Mouse (Mus musculus) liver, embryonic 13.5 days (tissue): Measurements from ENCODE around the gene Tmem131l. TPM values are rescaled to one million over a fixed set of nuclear protein-coding genes. Genes with fewer than 3 reads are reported as not detected.

Experiments used
- ATAC-seq: fragments of 200-750 bp; cut with Nextera tagmentation; 2 replicates; pipeline ENCODE4 v1.8.0; 2017; ENCODE audit warnings: low read depth, mild to moderate bottlenecking, moderate number of reproducible peaks, moderate library complexity
- DNase-seq: peaks from one replicate; pipeline ENCODE4 v3.0.0; 2022
- H3K27ac ChIP-seq: fragments of 300-500 bp; sonication (generic); 2 replicates; pipeline ENCODE4 v1.5.1; 2015; ENCODE audit warnings: moderate library complexity, mild to moderate bottlenecking, inconsistent platforms
- H3K27me3 ChIP-seq: fragments of 300-500 bp; sonication (generic); 2 replicates; pipeline ENCODE4 v1.6.1; 2015; ENCODE audit warnings: mild to moderate bottlenecking, inconsistent platforms
- H3K36me3 ChIP-seq: fragments of 300-500 bp; sonication (generic); 2 replicates; pipeline ENCODE4 v1.6.1; 2015; ENCODE audit warnings: mild to moderate bottlenecking, inconsistent platforms
- H3K4me1 ChIP-seq: fragments of 300-500 bp; sonication (generic); replicated peaks from 2 replicates; pipeline ENCODE4 v1.6.1; 2015; ENCODE audit warnings: inconsistent platforms
- H3K4me2 ChIP-seq: fragments of 300-500 bp; sonication (generic); 2 replicates; pipeline ENCODE4 v1.6.1; 2015; ENCODE audit warnings: inconsistent platforms, mild to moderate bottlenecking, moderate library complexity
- H3K4me3 ChIP-seq: fragments of 300-500 bp; sonication (generic); replicated peaks from 2 replicates; pipeline ENCODE4 v1.5.1; 2015; ENCODE audit warnings: mild to moderate bottlenecking, inconsistent platforms
- H3K9ac ChIP-seq: fragments of 300-500 bp; sonication (generic); 2 replicates; pipeline ENCODE4 v1.6.1; 2015; ENCODE audit warnings: mild to moderate bottlenecking, inconsistent platforms
- H3K9me3 ChIP-seq: fragments of 300-500 bp; sonication (generic); replicated peaks from 2 replicates; pipeline ENCODE4 v1.6.1; 2016; ENCODE audit warnings: inconsistent platforms
- WGBS: fragments of 180-500 bp; shearing (Covaris S2); methylation state at CpG from one replicate; pipeline ENCODE4 v1.1.7; 2015; ENCODE audit not compliant: insufficient replicate concordance; 5-methylcytosine and 5-hydroxymethylcytosine counted together
- polyA plus RNA-seq: library from polyadenylated mRNA; unstranded; fragments of >200 nt; fragmentation: Nextera tagmentation; extraction: Ambion mirVana; gene quantifications from 2 replicates; pipeline ENCODE4 v1.2.1, GENCODE M21; 2015

Tmem131l gene
- polyA plus RNA-seq, 1 experiment from 2014 or later: 23.0 TPM

DNA sequence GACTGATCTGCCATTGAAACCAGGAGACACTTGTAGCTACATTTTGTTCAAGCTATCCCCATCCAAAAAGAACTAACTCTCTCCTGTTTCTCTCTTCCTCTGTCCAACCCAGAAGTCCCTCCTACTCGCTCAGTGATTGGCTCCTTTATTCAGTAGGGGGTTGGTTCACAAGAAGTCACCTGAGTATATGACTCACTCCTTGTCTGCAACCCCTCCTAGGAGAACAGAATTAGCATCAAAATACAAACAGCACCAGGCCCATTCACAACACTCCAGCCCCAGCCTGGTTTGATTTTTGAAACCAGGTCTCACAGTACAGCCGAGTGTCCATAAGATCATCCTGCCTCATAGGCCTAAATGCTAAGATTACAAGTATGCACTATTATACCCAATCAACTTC, 96.3 kb downstream of the Tmem131l start:
- no peak for DNase-seq
- H3K4me1 ChIP-seq: peaks cover 13% of the 10 kb centered on the region
- H3K4me3 ChIP-seq: no peak overlapping the region
- H3K27me3 ChIP-seq: no peaks in the 10 kb centered on the region
- H3K27ac ChIP-seq: no peak overlapping the region
- peaks cover 46% of the 10 kb centered on the region for H3K36me3 ChIP-seq
- H3K9ac ChIP-seq: no peak overlapping the region
- ATAC-seq: no peak
- H3K4me2 ChIP-seq: no peak overlapping the region
- no peaks in the 10 kb centered on the region for H3K9me3 ChIP-seq
- WGBS: 83% methylated on average over 2 of the region's 2 CpGs

DNA sequence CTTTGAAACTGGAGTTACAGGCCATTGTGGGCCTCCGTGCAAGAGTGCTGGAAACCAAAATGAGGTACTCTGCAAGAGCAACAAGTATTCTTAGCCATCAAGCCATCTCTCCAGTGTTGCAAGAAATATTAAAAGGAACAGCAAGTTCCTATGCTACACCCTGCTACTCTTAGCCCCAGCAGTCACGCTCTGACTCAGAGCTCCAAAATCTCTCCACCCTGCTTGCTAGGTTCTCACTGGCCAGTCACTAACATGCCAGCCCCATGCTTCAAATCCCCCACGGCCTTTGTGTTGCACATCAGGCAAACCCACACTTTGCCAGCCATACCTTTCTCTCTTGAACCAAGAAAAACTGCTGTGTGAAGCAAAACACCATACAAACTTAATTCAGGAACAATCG, 96.8 kb downstream of the Tmem131l start:
- Histone ChIP-seq H3K9ac (no peak overlapping the region), H3K27me3 (no peaks in the 10 kb centered on the region), H3K4me3 (no peak overlapping the region), H3K27ac (no peak overlapping the region), H3K4me1 (peaks cover 9% of the 10 kb centered on the region), H3K36me3 (peaks cover 51% of the 10 kb centered on the region), H3K4me2 (no peak overlapping the region), H3K9me3 (no peaks in the 10 kb centered on the region)
- WGBS: 81% methylated on average over 4 of the region's 4 CpGs
- DNase-seq: no peak
- ATAC-seq: no peak

DNA sequence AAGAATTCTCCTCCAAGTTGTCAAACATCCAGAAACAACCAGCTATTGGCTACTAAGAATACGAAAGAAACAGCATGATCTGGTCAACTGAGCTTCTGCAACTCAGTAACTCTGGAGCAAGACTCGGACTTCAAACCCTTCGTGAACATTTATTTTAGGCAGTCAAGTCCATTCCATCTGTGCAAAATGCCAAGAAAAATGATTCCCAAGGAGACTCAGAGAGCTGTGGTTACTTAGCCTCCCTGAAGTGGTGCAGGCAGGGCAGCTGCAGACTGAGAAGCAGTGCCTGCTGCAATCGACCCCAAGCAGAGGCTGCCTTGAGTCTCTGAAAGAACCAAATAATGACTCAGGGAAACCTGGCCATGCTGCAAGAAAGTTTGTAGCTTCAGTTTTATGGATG, 98.1 kb downstream of the Tmem131l start:
- Histone ChIP-seq H3K4me2 (no peak overlapping the region), H3K27me3 (no peaks in the 10 kb centered on the region), H3K27ac (no peak overlapping the region), H3K4me3 (no peak overlapping the region), H3K9me3 (no peaks in the 10 kb centered on the region), H3K4me1 (no peaks in the 10 kb centered on the region), H3K36me3 (peaks cover 59% of the 10 kb centered on the region), H3K9ac (no peak overlapping the region)
- 79% methylated on average over 4 of the region's 4 CpGs for WGBS
- ATAC-seq (no peak), DNase-seq (no peak)

DNA sequence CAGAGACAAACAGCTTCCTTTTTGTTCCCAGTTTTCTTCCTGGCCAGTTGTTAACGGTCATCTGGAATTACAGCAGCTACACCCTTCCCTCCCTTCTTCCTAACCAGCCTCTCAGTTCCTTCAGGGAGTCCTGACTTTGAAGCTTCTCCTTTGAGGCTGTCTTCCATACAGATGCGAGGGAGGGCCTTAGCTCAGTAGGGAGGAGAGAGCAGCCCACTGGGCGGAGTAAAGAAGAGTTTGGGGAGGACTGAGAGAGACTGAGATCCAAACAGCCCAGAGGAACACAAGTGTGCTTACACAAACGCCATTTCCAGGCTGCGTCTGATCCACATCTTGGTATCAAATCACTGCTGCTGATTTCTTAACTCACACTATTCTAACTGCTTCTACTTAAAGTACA, 101.1 kb downstream of the Tmem131l start:
- no peak overlapping the region for H3K27ac ChIP-seq
- peaks cover 81% of the 10 kb centered on the region for H3K36me3 ChIP-seq
- no peak overlapping the region for H3K9ac ChIP-seq
- H3K9me3 ChIP-seq: no peaks in the 10 kb centered on the region
- H3K4me1 ChIP-seq: no peaks in the 10 kb centered on the region
- DNase-seq (no peak), ATAC-seq (no peak)
- 71% methylated on average over 5 of the region's 5 CpGs for WGBS
- H3K4me3 ChIP-seq: no peak overlapping the region
- H3K4me2 ChIP-seq: no peak overlapping the region
- no peaks in the 10 kb centered on the region for H3K27me3 ChIP-seq

DNA sequence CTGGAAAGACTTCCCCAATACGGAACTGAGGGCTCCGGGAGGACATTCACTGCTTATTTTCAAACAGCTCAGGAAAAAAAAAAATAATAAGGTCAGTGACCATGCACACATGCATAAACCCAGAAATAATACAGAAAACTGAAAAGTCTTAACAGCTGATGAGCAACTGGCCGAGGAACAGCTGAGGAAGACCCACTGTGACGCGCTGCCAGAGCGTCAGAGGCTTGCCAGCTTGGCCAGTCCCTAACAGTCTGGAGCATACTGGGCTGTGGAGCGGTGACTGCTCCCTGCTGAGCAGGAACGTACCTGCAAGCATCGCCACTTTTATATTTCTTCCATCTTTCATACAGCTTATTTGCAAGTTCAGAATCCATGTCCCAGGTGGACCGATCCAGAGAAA, 105.5 kb downstream of the Tmem131l start:
- H3K9me3 ChIP-seq: no peaks in the 10 kb centered on the region
- ATAC-seq (no peak), DNase-seq (no peak)

DNA sequence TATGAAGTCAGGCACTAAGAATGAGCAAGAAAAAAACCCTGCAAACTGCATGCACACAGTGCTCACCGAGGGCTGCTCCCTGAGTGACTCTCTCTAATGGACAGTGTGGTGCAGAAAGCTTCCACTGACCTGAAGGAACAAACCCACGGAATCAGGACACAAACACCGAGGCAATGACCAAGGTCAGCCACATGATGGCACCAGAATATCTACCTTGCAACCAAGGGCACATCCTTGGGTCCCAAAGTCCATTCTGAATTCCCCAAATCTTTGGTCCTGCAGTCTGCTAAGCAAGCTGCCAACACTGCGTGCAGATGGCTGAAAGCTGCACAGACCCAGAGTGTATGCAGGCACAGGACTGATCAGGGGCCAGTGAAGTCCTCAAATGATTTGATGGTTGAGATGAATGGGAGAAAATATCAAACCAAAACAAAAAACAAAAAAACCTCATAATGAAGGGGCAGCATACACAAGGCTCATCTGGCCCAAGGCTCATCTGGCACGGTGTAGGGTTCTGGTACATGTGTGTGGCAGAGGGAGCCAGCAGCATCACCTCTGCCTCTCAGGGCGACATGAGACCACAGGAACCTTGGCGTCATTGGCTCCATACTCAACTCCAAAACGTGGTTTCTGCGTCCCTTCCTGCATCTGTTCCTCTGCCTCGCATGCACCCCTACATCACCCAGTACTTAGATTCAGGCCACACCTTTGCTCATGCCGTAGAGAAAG, 124.0 kb downstream of the Tmem131l start:
- ATAC-seq (no peak), DNase-seq (no peak)
- no peaks in the 10 kb centered on the region for H3K27me3 ChIP-seq
- H3K27ac ChIP-seq: no peak overlapping the region
- no peak overlapping the region for H3K4me2 ChIP-seq
- no peak overlapping the region for H3K4me3 ChIP-seq
- H3K4me1 ChIP-seq: no peaks in the 10 kb centered on the region
- H3K9me3 ChIP-seq: no peaks in the 10 kb centered on the region
- no peak overlapping the region for H3K9ac ChIP-seq
- 79% methylated on average over 11 of the region's 11 CpGs for WGBS
- peaks cover 79% of the 10 kb centered on the region for H3K36me3 ChIP-seq

More for the DNA sequence above, 105.5 kb downstream of the Tmem131l start:
- 93% methylated on average over 10 of the region's 10 CpGs for WGBS
- Histone ChIP-seq H3K4me3 (no peak overlapping the region), H3K4me2 (no peak overlapping the region), H3K27me3 (no peaks in the 10 kb centered on the region), H3K4me1 (no peaks in the 10 kb centered on the region), H3K27ac (no peak overlapping the region), H3K9ac (no peak overlapping the region), H3K36me3 (peaks cover 89% of the 10 kb centered on the region)

DNA sequence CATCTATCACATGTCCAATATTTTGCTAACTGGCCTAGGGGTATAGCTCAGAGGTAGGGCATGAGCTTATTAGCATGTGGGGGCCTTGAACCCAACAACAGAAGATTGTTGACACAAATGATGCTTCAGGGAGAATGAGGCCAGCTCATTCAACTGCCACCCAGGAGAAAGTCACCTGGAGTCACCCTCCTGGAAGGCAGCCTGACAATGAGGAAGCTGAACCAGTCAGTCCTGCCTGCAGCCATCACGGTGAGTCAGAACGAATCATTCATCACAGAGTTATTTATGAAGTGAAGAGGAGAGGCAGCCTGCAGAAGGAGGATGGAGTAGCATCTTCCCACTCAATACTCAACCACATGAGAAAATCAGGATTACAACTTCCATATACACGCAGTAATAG, 124.9 kb downstream of the Tmem131l start:
- no peaks in the 10 kb centered on the region for H3K9me3 ChIP-seq
- DNase-seq: no peak
- no peak for ATAC-seq
- no peak overlapping the region for H3K27ac ChIP-seq
- H3K4me1 ChIP-seq: no peaks in the 10 kb centered on the region
- no peak overlapping the region for H3K4me2 ChIP-seq
- no peak overlapping the region for H3K9ac ChIP-seq
- no peaks in the 10 kb centered on the region for H3K27me3 ChIP-seq
- H3K4me3 ChIP-seq: no peak overlapping the region
- peaks cover 78% of the 10 kb centered on the region for H3K36me3 ChIP-seq
- 77% methylated on average over 3 of the region's 3 CpGs for WGBS

DNA sequence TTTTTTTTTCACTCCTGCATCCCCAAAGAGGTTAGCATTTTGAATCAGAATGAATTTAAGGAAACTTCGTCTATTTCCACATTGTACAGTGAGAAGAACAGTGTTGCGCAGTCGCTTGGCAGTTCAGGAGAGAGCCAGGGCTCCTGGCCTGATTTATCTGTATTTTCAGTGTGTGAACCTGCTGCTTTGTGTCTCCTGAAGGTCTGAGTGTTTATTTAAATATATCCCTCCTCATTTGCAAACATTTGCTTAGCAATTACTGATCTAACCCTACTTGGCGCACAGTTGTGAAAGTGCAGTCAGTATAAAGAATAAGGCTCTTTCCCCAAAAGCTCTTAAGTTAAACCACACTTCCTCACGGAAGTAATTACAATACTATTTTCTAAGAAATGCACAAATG, 129.3 kb downstream of the Tmem131l start:
- peaks cover 79% of the 10 kb centered on the region for H3K36me3 ChIP-seq
- DNase-seq: no peak
- no peak overlapping the region for H3K27ac ChIP-seq
- ATAC-seq: no peak
- no peaks in the 10 kb centered on the region for H3K27me3 ChIP-seq
- H3K4me1 ChIP-seq: no peaks in the 10 kb centered on the region
- H3K9me3 ChIP-seq: no peaks in the 10 kb centered on the region
- no peak overlapping the region for H3K9ac ChIP-seq
- no peak overlapping the region for H3K4me2 ChIP-seq
- 85% methylated on average over 5 of the region's 5 CpGs for WGBS
- no peak overlapping the region for H3K4me3 ChIP-seq

DNA sequence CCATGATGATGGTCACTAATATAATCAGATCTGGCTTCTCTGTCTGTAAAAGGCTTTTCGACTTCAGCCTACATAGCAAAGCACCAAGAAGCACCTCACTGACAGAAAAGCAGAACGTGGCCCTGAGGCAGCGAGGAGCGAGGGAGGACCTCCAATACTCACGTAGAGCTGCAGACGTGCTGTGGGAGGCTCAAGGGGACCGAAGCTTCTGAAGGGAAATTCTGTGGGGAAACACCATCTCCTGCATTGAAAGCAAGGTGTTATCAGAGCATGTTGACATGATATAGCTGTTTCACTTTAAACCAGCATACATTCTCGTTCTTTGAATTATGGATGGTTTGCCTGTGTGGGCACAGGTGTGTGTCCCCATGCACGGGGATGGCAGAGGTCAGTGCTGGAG, 133.8 kb downstream of the Tmem131l start:
- Histone ChIP-seq H3K4me3 (no peak overlapping the region), H3K4me1 (no peaks in the 10 kb centered on the region), H3K27me3 (no peaks in the 10 kb centered on the region), H3K27ac (no peak overlapping the region), H3K4me2 (no peak overlapping the region), H3K9ac (no peak overlapping the region), H3K36me3 (peaks cover 92% of the 10 kb centered on the region), H3K9me3 (no peaks in the 10 kb centered on the region)
- no peak for DNase-seq
- 81% methylated on average over 9 of the region's 9 CpGs for WGBS
- ATAC-seq: no peak

DNA sequence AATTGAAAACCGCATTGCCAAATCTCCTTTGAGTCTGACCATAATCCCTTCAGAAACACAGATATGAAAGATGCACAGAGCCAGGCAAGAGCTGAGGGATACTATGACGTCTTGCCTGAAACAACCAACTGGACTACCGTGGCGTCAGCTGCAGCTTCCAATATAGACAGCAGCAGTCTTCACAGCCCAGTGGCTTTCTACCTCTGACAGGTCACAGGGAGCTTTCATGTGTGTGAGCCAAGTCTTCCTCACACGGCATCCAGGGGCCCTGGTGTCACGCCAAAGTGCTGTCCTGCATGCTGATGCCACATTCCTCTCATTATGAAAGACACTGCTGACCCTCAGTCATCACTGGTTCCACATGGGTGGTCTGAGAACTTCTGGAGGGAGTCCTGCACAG, 134.8 kb downstream of the Tmem131l start:
- no peak for ATAC-seq
- no peaks in the 10 kb centered on the region for H3K9me3 ChIP-seq
- H3K4me2 ChIP-seq: no peak overlapping the region
- H3K27ac ChIP-seq: no peak overlapping the region
- no peak overlapping the region for H3K9ac ChIP-seq
- WGBS: 85% methylated on average over 6 of the region's 6 CpGs
- DNase-seq: no peak
- no peaks in the 10 kb centered on the region for H3K27me3 ChIP-seq
- H3K36me3 ChIP-seq: peaks cover 93% of the 10 kb centered on the region
- no peak overlapping the region for H3K4me3 ChIP-seq
- H3K4me1 ChIP-seq: no peaks in the 10 kb centered on the region

DNA sequence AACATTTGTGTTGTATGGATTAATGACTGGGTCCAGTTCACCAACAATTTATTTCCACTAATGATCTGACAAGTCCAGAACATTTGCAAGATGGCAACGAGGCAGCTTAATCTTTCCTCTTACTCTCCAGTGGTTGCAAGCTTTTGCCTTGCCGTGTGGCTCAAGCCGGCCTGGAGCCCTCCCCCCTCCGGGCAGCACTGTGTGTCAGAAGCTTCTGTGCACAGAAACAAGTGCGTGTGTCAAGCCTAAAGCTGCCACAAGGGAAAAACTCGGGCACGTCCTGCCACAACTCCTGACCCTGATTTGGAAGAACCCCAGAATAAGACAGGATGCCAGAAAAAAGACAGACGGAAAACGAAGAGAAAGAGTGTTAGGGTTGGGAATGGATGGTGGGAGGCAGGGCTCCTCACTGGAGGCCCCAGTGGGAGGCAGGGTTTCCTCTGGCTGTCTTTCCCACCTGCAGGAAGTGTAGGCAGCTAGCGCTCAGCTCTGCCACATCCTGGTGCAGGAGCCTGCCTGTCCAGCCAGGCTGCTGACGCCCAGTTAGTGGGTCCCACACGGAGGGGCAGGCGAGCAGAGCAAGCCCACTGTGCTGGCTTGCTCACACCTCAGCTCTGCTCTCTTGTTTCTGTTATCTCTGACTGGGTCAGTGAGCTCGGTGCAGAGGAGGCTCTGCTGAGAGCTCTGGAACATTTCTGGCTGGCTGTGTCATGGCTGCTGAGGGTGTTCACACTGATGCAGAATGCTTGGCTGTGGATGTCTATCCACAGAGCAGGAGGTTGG, 135.6 kb downstream of the Tmem131l start:
- Histone ChIP-seq H3K9ac (no peak overlapping the region), H3K4me2 (no peak overlapping the region), H3K4me3 (no peak overlapping the region), H3K9me3 (no peaks in the 10 kb centered on the region), H3K36me3 (peaks cover 93% of the 10 kb centered on the region), H3K27ac (no peak overlapping the region), H3K4me1 (no peaks in the 10 kb centered on the region), H3K27me3 (no peaks in the 10 kb centered on the region)
- no peak; the same call in 1 of the 2 replicates for ATAC-seq
- DNase-seq: no peak
- 77% methylated on average over 14 of the region's 14 CpGs for WGBS

DNA sequence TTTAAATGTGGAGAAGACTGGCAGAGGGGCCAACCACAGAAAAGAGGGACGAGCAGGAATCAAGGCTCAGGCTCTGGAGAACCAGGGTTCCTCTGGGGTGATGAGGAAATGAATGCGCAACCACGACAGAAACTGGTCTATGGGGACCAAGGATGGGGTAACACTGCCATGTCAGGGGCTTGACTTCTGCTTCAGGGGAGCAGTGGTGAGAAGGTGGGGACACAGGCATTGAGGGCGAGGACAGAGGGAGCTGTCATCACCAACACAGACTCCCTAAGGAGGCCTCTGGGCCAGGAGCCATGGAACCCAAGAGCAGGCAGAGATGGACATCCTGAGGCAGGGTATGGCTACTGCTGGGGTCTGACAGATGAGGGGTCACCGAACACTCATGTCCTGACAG, 137.0 kb downstream of the Tmem131l start:
- Histone ChIP-seq H3K27me3 (no peaks in the 10 kb centered on the region), H3K4me3 (no peak overlapping the region), H3K27ac (no peak overlapping the region), H3K9me3 (no peaks in the 10 kb centered on the region), H3K4me2 (no peak overlapping the region), H3K36me3 (peaks cover 94% of the 10 kb centered on the region), H3K4me1 (no peaks in the 10 kb centered on the region), H3K9ac (no peak overlapping the region)
- ATAC-seq (no peak), DNase-seq (no peak)
- WGBS: 74% methylated on average over 5 of the region's 5 CpGs
